Mouse (Mus musculus): ENCODE data around the gene Ost4. TPM values are rescaled to one million over a fixed set of nuclear protein-coding genes. Genes with fewer than 3 reads are reported as not detected.

Ost4 gene
- polyA plus RNA-seq, 1 experiment = 323 TPM

- WGBS = 97% methylated on average over 3 of the region's 3 CpGs
- DNase-seq (ENCODE audit: low read depth, low spot score) = no peak
Observed at GRCm38 (mm10) chr5:30867712-30868111, 39.9 kb downstream of the Ost4 start, which contains the start of gene Tmem214. Tmem214 (plus strand) TSS chr5:30868012.

- DNase-seq (ENCODE audit: low read depth, low spot score) = no peak
- WGBS = 81% methylated on average over 3 of the region's 3 CpGs
Observed at GRCm38 (mm10) chr5:30866871-30867270, 40.7 kb downstream of the Ost4 start.

DNA sequence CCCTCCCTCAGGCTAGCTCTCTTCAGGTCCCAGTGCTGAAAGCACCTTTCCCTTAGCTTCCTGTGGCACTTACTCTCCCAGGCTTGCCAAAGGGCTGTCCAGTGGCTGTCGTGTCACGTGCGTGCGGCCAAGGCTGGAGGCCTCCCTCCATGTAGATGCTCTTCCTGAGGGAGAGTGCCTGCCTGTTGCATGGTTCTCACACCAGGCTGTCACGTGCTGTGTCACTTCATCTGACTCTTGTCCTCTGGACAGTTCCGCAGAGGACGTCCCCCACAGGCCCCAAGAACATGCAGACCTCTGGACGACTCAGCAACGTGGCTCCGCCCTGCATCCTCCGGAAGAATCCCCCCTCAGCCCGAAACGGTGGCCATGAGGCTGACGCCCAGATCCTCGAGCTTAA is 43.3 kb downstream of the Ost4 start:
- no peak for DNase-seq (ENCODE audit: low read depth, low spot score)
- 58% methylated on average over 15 of the region's 15 CpGs for WGBS

DNA sequence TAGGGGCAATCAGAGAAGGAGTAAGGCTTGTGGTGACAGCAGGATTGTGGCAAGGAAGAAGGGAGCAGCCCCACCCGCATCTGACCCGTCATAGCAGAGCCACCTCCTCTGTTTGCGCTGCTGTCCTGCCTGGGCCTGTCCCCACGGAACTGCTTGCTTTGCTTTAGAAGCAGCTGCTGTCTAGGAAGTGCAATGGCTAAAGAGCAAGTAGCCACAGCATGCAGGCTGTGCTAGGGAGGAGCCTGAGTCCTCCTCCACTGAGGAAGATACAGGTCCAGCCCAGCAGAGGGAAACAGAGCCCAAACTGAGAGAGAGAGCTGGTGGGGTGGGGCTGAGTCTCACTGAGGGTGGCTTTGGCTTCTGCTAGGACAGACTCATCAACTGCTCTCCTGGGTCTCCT is 43.7 kb downstream of the Ost4 start:
- 22% methylated on average over 4 of the region's 4 CpGs for WGBS
- no peak for DNase-seq (ENCODE audit: low read depth, low spot score)

DNA sequence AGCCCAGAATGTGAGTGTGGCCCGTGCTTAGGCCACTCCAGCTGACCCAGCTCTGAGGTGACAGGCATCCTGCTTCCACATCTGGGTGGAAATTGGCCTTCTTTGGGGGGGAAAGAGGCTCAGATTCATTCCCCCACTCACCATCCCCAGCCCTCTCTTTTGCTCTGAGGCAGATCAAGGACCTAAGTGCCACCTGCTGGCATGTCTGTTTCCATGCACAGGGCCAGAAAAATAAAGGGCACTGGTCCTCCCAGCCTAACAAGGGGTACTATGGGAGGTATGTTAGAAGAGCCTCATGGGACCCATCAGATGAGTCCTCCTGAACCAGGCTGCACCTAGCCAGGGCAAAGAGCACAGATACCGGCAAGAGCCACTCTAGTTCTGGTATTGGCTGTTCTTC is 51.5 kb downstream of the Ost4 start:
- DNase-seq (ENCODE audit: low read depth, low spot score) = no peak
- WGBS = 91% methylated on average over 2 of the region's 2 CpGs

Other genes starting within 250 kb of the Ost4 start
- gene Cenpa, start 241.0 kb downstream of the Ost4 start, polyA plus RNA-seq (2012; rRNA removed) = 53.2 and 53.8 TPM in 2 replicates
- 0.70 and 0.92 TPM in 2 replicates for gene Dpysl5, start 196.2 kb downstream of the Ost4 start, polyA plus RNA-seq (2012; rRNA removed)
- gene Mapre3, start 93.1 kb downstream of the Ost4 start, polyA plus RNA-seq (2012; rRNA removed) = 25.3 and 26.2 TPM in 2 replicates
- gene Tmem214, start 39.8 kb downstream of the Ost4 start, polyA plus RNA-seq (2012; rRNA removed) = 84.2 and 95.4 TPM in 2 replicates
- gene Agbl5, start 19.1 kb downstream of the Ost4 start, polyA plus RNA-seq (2012; rRNA removed) = 9.1 and 11.9 TPM in 2 replicates
- 46.7 and 48.6 TPM in 2 replicates for gene Emilin1, start 5.6 kb upstream of the Ost4 start, polyA plus RNA-seq (2012; rRNA removed)
- gene Khk, start 13.6 kb upstream of the Ost4 start, polyA plus RNA-seq (2012; rRNA removed) = 189 and 395 TPM in 2 replicates
- 111 and 239 TPM in 2 replicates for gene Cgref1, start 37.8 kb upstream of the Ost4 start, polyA plus RNA-seq (2012; rRNA removed)
- 386 and 408 TPM in 2 replicates for gene Preb, start 52.6 kb upstream of the Ost4 start, polyA plus RNA-seq (2012; rRNA removed)
- gene Tcf23, start 60.9 kb upstream of the Ost4 start, polyA plus RNA-seq (2012; rRNA removed) = 0.33 and 0.62 TPM in 2 replicates
- 92.9 and 98.2 TPM in 2 replicates for gene Atraid, start 140.5 kb upstream of the Ost4 start, polyA plus RNA-seq (2012; rRNA removed)
- 73.4 and 107 TPM in 2 replicates for gene Slc5a6, start 141.1 kb upstream of the Ost4 start, polyA plus RNA-seq (2012; rRNA removed)
- gene Cad, start 147.0 kb upstream of the Ost4 start, polyA plus RNA-seq (2012; rRNA removed) = 15.1 and 21.2 TPM in 2 replicates
- not detected in 2 replicates for gene Dnajc5g, start 198.5 kb upstream of the Ost4 start, polyA plus RNA-seq (2012; rRNA removed)
- 0.14 and 0.16 TPM in 2 replicates for gene Slc30a3, start 200.4 kb upstream of the Ost4 start, polyA plus RNA-seq (2012; rRNA removed)
- gene Trim54, start 208.9 kb upstream of the Ost4 start, polyA plus RNA-seq (2012; rRNA removed) = 0.05 TPM in 1 of 2 replicates, not detected in the other
- gene Ucn, start 231.0 kb upstream of the Ost4 start, polyA plus RNA-seq (2012; rRNA removed) = not detected in 2 replicates
- gene Mpv17, start 246.5 kb upstream of the Ost4 start, polyA plus RNA-seq (2012; rRNA removed) = 46.8 and 47.5 TPM in 2 replicates